Mouse (Mus musculus) spleen, postnatal 4 days (tissue): ENCODE data around the gene Ube4b.

Experiments used
- DNase-seq, 2 experiments: peaks; one replicate each; pipeline ENCODE4 v3.0.0; 2022; ENCODE audit warnings: low spot score in 2 of 2

Ube4b gene

DNA sequence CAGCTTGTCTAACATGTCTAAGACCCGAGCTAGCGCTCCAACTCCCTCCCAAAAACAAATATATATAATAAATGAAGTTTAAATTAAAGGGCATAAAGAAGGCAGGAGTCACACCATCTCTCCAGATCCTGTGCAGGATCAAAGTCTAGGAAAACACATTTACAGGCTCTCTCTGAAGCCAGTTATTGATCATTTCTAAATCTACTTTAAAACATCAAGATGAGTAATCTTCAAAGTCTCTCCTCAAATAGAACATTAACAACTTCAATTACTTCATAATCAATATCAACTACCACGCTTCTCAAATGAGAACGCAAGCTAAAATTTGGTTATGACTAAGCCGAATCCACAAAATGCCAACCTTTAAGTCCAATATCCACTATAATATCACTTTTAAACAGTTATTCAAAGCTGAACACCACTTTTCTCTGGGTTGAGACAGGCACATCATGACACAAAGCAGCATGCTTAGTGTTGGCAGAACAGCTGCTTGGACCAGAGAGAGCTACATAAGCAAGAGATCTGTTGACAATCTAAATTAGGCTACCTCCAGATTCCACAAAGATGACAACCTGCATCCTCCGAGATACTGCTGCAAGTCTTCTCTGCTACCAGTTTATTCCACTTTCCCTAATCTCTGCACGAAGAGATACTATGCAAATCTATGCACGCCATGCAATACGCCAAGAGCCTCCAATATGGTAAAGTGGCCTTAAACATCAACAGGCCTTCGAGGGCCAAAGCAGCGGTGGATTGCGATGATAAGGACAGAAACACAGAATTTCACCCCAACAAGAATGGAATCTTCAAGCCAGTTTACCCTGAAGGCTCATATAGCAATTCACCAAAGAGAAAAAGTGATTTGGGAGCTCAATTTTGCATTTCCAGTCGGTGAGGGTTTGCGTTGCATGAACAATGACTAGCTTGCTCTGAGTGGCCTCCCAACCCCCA lies 120.5 kb downstream of the Ube4b start:
- no peak for DNase-seq

DNA sequence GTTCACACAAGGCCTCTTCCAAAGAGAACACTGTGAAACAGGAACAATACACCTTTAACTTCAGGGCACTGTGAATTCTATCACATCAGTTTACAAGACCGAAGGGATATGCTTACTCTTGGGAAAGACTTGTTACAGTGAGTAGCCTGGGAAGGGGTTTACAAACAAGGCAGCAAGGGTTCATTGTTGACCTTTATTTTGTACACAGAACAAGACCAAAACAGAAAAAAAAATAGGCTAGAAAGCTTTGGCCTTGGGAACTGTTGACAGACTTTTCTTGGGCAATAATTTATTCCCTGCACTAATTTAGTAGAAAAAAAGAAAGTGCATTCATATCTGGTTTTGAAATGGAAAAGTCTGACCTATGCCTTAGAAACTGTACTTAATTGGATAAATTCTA lies 122.1 kb downstream of the Ube4b start:
- DNase-seq = no peak

DNA sequence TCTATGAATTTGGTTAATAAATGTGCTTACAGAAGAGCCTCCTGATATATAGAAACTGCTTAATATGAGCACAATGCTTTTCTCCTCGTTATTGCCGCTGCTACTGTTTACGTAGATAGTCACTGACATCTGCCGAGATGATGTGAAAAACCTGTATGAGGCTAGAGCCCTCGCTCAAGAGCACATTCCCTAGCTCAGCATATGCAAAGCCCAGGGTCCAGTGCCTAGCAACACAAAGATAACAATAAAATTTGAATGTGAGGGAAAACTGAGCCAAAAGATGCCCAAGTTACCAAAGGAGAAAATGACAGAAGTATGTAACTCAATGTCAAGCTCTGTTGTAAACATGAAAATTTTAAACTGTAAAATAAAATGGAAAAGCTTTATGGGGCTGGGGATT lies 123.0 kb downstream of the Ube4b start:
- DNase-seq = no peak

DNA sequence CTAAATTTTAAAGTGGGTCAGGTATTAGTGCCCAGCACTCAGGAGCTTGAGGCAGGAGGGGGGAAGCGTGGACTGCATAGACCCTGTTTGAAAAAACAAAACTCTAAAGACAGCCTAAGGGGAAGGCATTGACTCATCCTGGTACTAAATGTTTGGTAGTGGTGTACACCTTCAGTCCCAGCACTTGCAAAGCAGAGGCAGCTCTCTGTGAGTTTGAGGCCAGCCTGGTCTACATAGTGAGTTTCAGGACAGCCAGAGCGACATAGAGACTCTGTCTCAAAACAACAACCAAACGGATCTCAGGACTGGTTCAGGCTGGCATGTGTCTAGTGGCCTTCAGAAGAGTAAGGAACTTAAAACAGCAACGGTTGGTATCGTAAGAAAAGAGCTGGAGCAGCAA lies 123.8 kb downstream of the Ube4b start:
- DNase-seq = no peak

DNA sequence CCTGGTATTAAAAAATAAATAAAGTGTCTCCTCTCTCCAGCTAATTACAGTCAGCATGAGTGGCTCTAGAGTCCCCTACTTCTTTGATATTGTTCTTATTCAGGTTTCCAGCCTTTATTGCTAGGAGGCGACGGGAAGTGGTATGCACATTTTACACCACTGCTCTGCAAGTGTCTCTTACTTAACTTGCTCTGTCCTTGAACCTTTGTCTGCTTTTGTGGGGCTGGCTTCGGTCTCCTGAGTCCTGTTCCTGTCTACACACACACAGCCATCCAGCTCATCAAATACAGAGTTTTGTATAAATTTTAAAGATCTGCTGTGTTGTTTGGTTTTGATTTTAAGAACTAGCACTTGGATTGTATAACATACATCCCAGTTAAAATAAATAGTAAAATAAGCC lies 124.4 kb downstream of the Ube4b start:
- no peak for DNase-seq

DNA sequence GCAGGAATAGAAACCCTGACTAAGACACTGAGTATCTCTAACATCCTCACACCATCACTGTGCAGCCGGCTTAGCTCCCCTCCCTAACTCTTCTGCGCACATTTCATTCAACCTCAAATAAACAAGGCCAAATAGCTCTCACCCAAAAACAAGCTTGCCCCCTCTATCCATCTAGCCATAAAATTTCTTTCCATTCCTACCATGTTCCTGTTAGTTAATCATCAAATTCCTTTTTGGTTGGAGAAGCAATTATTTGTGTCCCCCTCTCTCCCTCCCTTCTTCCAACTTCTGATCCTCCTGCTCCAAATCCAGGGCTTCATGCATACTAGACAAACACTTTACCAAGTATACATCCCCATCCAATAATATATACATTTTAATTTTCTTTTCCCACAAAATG lies 130.0 kb downstream of the Ube4b start:
- no peak for DNase-seq

DNA sequence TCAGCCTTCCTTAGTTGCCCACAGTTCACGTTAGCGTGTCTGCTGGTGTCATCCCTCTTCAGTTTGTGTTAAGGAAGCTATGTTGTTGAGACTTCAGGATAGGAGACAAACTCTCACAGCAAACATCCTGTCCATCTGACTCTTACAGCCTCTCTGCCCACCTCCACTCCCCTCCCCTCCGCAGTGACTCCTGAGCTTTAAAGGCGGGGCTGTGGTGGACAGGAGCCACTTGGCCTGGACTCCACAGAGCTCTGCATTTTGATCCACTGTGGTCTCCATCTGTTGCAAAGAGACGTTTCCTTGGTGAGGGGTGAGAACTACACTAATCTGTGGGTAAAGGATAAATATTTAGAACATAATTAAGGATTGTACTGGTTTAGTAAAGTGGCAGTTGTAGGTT lies 133.6 kb downstream of the Ube4b start:
- no peak for DNase-seq

DNA sequence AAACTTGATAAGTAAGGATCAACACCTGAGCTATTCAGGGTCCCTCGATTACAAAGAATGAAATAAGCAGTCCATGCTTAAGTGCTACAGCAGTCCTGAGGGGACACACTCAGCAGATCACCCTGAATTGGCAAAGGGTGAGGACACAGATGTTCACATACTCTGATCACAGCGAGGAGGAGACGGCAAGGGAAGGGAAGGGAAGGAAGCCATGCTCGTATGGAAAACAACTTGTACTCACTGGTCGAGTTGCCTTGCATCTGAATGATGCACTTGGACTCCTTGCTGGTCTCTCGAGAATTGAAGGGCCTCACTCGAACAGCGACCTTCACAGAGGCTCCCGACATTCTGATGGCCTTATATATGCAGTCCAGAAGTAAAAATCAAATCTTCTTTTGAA lies 135.5 kb downstream of the Ube4b start:
- DNase-seq = no peak

DNA sequence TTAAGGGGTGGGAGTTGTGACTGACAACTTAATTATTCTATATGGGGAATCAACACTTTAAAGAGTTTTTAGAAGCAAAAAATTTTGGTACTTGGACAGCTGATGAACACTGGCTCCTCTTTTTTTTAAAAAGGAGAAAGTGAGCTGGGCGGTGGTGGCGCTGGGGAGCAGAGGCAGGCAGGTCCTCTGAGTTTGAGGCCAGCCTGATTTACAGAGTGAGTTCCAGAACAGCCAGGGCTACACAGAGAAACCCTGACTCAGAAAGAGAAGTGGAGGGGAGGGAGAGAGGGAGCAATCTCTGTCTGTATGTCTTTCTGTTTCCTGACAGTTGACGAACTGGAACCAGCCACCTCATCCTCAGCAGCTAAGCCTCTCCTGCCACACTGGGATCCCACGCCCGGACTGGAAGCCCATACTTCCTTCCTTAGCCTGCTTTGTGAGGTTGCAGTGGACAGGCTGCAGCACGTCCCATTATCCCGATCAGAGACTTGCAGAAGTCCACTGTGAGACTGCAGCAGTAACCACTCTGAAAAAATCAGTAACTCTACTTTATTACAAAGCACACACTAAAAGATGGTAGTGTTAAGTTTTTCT lies 136.3 kb downstream of the Ube4b start:
- DNase-seq = no peak

DNA sequence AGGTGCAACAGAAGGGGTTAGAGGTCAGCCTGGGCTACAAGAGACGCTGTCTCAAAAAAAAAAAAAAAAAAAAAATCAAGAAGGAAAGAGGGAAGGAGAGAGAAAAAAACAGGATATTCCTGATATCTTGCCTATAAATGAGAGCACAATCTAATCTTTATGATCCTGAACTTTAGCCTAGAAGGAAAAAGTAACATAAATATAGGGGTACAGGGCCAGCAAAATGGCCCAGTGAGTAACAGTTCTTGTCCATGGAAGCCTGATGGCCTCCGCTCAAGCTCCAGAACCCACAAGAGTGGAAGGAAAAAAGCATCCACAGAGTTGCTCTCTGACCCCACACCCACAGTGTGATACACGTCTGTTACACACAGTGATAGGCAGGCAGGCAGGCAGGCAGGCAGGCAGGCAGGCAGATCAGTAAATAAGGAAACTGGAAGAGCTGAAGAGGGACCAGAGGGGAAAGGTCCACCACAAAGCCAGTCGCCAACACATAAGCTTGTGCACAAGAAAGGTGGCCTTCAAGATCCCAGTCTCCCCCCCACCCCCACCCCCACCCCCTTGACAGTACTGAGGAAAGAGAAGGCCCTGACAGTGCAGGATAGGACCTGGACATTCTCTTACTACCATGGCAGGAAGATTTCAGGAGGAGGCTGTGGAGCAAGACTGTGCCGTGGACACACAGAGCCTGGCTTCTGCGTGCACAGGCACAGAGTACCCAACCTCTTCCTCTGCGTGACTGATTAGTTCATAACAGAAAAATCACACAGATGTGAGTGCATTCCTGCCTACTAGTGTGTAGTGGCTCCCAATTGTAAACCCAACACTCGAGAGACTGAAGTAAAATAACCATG lies 140.0 kb downstream of the Ube4b start:
- no peak for DNase-seq

DNA sequence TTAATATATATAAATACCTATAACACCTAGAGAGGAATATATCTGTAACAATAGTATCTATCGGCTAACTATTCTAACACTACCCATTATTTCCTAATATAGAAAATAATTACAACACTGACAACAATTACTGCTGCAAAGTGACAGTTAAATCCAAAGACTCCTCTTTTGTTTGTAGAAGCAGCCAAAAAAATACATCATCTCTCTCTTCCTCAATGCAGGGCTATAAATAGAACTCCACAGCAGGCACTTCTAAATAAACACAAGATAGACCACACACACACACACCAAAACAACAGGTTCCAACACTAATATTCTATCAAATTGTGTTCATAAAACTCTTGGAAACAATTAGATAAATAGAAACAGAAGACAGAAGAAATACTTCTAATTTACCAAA lies 140.9 kb downstream of the Ube4b start:
- DNase-seq = no peak

DNA sequence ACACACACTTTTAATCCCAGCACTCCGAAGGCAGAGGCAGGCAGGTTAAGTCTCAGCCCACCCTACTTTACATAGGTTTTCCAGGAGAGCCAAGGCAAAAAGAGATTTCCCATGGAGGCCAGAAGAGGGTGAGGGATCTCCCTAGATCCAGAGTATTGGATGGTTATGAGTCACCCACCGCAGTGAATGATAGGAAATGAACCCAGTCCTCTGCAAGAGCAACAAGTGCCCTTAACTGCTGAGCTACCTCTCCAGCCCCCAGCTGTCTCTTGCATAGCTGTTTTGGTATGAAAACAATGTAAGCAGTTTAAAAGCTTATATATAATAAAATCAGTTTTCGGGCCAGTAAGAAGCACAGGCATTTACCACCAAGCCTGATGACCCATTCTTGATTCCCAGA lies 143.5 kb downstream of the Ube4b start:
- DNase-seq = no peak

DNA sequence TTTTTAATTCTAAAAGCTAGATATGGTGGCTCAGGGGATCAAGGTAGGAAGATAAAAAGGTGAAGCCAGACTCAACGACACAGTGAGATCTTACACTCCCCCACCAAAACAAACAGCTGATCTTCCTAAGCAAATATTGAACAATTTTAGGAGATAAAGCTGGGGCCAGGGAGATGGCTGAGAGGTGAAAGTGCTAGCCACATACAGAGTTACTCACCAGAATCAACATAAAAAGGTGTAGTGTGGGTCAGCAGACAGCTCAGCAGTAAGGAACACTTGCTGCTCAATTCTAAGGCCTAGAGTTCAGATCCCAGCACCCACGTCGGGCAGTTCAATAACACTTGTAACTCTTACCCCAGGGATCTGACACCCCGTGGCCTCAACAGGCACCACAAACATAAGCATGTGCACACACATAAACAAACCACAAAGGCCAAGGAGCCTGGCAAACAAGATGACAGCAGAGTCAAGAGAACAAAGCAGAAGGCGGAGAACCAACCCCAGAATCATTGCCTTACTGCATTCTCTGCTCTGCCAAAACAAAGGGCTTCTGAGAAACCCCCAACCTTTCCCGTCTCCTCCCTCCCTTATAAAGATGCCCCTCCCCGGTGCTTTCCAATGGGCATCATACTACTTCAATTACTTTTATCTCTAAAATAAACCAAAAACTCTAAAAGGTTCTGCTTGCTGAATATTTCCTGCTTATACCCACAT lies 144.4 kb downstream of the Ube4b start:
- DNase-seq = no peak
